Mouse (Mus musculus) bone marrow, adult 2 months (tissue): ENCODE data around the gene Plcb4. TPM values are rescaled to one million over a fixed set of nuclear protein-coding genes. Genes with fewer than 3 reads are reported as not detected.

Experiments used
- H3K27ac ChIP-seq: fragments of 200-500 bp; 2 replicates; pipeline ENCODE4 v1.5.1; 2012; ENCODE audit warnings: low read depth, mild to moderate bottlenecking, control low read depth, inconsistent platforms, low read length; ENCODE audit not compliant: control insufficient read depth, poor library complexity, insufficient read depth
- H3K4me1 ChIP-seq: fragments of 200-500 bp; 2 replicates; pipeline ENCODE4 v1.6.1; 2011; ENCODE audit warnings: low read length; ENCODE audit not compliant: control insufficient read depth, insufficient read depth
- H3K4me3 ChIP-seq: fragments of 200-500 bp; replicated peaks from 2 replicates; pipeline ENCODE3; 2011; ENCODE audit warnings: mild to moderate bottlenecking, low read depth, low read length, control low read depth; ENCODE audit not compliant: control insufficient read depth
- CTCF ChIP-seq: fragments of 200-500 bp; IDR thresholded peaks from 2 replicates; pipeline ENCODE4 v1.5.1; 2011; ENCODE audit warnings: low read length, control low read depth; ENCODE audit not compliant: control insufficient read depth, insufficient read depth
- POLR2A ChIP-seq: fragments of 200-500 bp; IDR thresholded peaks from 2 replicates; pipeline ENCODE4 v1.6.1; 2011; ENCODE audit warnings: low read depth, mild to moderate bottlenecking, control low read depth, low read length, borderline replicate concordance; ENCODE audit not compliant: control insufficient read depth
- WGBS: fragments of 180-500 bp; shearing (Covaris S2); methylation state at CpG from one replicate; pipeline ENCODE4 v1.1.7; 2018; 5-methylcytosine and 5-hydroxymethylcytosine counted together
- polyA plus RNA-seq: library from polyadenylated mRNA; stranded (reverse); fragments of >200 nt; gene quantifications from 2 replicates; pipeline ENCODE4 v1.2.4, GENCODE M21; 2011; ENCODE audit warnings: low replicate concordance; ENCODE audit not compliant: missing spikeins, insufficient read depth, insufficient read length

Gene Plcb4
- polyA plus RNA-seq, 1 experiment: 12.1 TPM

DNA sequence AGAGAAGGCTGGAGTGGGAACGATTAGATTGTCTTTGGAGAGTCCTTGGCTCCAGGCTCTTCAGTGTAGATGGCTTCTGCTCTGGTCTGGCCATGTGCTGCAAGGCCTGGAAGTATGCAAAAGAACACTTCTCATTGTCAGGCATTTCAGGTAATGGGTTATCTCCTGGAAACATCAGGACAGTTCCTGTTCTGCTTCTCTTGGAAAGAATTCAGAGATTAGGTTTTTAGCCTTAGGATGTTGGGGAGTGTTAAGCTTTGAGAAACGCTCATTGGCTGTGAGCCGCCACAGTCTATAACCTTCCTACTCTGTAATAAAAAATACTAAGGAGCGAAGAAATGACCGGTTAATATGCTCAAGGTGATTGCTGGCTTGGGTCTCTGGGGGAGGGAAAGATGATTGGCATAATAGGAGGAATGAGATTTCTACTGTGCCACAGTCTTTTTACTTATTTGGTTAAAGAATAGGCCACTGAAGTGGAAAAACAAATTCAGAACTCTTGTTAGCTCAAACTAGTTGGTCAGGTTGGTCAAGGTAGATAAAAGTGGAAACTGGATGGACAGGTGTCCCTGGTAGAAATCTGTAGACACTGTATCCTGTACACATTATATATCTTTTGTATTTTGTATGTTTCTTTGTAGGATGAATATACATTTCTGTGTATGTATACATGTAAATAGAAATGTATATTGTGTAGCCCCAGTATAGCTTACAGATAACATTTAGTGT lies 21.8 kb downstream of the Plcb4 start:
- H3K27ac ChIP-seq: no peak overlapping the region
- 82% methylated on average over 5 of the region's 5 CpGs for WGBS

GRCm38 (mm10) chr2:135683684-135684440 lies 25.1 kb downstream of the Plcb4 start:
- no peak overlapping the region for H3K27ac ChIP-seq
- WGBS: 83% methylated on average over 10 of the region's 10 CpGs
- no peaks in the 10 kb centered on the region; the same call in 1 of the 2 replicates for H3K4me1 ChIP-seq
- TF ChIP-seq POLR2A: no peak
- TF ChIP-seq CTCF: no peak
- no peak overlapping the region for H3K4me3 ChIP-seq

More for the DNA sequence above, 21.8 kb downstream of the Plcb4 start:
- H3K4me1 ChIP-seq: no peaks in the 10 kb centered on the region; the same call in 1 of the 2 replicates
- H3K4me3 ChIP-seq: no peak overlapping the region
- TF ChIP-seq POLR2A (no peak), CTCF (no peak)

- Histone ChIP-seq H3K27ac (no peak overlapping the region), H3K4me1 (no peaks in the 10 kb centered on the region), H3K4me3 (no peak overlapping the region)
- WGBS: 83% methylated on average over 4 of the region's 4 CpGs
- no peak for TF ChIP-seq POLR2A
- no peak for TF ChIP-seq CTCF
Measured at GRCm38 (mm10) chr2:135686692-135687091, 27.9 kb downstream of the Plcb4 start.

GRCm38 (mm10) chr2:135687585-135687984 lies 28.8 kb downstream of the Plcb4 start:
- Histone ChIP-seq H3K4me1 (no peaks in the 10 kb centered on the region; the same call in 1 of the 2 replicates), H3K4me3 (no peak overlapping the region), H3K27ac (no peak overlapping the region)
- 90% methylated on average over 5 of the region's 5 CpGs for WGBS
- TF ChIP-seq CTCF (no peak), POLR2A (no peak)

DNA sequence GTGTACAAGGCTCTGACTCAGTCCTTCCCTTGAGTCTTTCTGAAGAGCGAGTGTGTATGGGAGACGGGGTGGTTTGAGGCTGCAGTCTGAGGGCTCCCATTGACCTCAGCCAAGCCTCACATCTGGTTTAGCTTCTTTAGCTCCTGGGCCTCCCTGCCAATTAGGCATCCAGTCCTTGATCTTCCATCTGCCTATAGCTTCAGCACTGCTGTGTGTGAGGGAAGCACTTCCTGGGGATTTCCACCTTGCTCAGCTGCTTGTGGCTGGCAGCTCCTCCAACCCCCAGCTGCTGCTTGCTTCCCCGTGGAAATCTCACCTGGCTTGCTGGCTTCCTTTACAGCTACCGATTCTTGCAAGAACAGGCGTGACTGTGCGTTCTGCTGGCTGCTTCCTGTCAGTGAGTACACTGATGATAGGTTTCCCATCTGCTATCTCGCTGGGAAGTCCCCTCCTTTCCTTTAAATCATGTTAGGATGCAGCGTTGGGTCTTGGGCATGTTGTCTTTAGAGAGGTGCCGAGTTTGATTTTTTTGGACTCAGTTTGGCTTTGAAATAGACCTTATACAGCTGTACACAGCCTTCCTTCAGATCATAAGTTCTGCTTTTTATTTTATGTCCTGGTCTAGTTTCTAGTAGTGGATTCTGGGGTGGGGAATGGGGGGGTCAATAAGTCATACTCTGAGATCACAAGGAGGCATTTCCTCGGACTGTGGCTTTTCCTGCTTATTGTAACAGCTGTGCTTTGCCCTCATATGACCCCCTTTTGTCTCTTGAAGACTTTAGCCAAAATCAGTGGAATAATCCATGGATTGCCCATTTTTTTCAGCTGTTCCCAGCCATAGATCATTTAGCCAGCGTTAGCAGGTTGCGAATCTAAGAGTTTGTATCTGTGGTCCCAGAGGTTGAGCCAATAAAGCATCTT lies 34.0 kb downstream of the Plcb4 start:
- H3K4me3 ChIP-seq: no peak overlapping the region
- 26% methylated on average over 12 of the region's 12 CpGs for WGBS

GRCm38 (mm10) chr2:135700686-135701413 lies 42.0 kb downstream of the Plcb4 start:
- Histone ChIP-seq H3K4me1 (no peaks in the 10 kb centered on the region), H3K27ac (no peak overlapping the region), H3K4me3 (no peak overlapping the region)
- WGBS: 67% methylated on average over 7 of the region's 7 CpGs
- TF ChIP-seq CTCF (no peak), POLR2A (no peak)

More for the DNA sequence above, 34.0 kb downstream of the Plcb4 start:
- Histone ChIP-seq H3K27ac (no peak overlapping the region), H3K4me1 (no peaks in the 10 kb centered on the region; the same call in 1 of the 2 replicates)
- TF ChIP-seq CTCF (no peak), POLR2A (no peak)

DNA sequence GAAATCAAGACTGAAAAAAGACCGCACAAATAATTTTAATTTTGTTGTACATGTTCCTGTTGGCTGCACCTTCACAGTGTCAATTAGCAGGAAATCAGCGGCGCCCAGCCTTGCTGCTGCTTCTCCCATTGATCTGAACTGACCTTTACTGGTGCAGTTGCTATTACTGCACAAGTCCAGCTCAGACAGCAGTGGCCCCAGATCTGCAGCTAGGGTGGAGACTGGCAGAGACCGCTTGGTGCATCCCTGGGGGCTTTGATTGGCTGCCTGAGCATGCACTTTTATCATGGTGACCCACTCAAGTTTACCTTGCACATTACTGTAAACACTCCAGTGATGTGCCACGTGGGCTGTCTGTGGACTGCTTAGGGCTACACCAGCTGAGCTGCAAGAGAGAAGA lies 45.9 kb downstream of the Plcb4 start:
- Histone ChIP-seq H3K27ac (no peak overlapping the region), H3K4me3 (no peak overlapping the region), H3K4me1 (no peaks in the 10 kb centered on the region)
- TF ChIP-seq CTCF (no peak), POLR2A (no peak)
- 82% methylated on average over 5 of the region's 5 CpGs for WGBS

DNA sequence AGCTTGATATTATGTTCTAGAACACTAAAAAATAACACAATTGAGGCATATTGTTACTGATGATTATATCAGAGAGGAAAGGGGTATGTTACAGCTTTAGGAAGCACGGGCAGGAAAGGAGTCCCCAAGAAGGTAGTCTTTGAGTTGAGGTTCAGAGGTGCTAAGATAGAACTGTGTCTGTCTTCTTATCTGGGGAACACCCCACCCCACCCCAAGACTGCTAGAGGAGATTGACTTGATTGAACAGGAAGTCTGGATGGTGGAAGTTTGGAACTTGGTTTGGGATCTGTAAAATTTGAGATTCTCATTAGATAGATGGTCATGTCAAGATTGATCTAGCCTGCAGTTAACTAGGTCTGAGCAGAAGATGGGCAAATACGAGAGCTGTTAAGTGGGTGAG lies 48.5 kb downstream of the Plcb4 start:
- TF ChIP-seq CTCF (no peak), POLR2A (no peak)
- 78% methylated on average over 2 of the region's 2 CpGs for WGBS
- Histone ChIP-seq H3K27ac (no peak overlapping the region), H3K4me1 (no peaks in the 10 kb centered on the region; the same call in 1 of the 2 replicates), H3K4me3 (no peak overlapping the region)
